Mouse (Mus musculus) heart, adult 2 months (tissue): ENCODE data around the gene Zfp37. TPM values are rescaled to one million over a fixed set of nuclear protein-coding genes. Genes with fewer than 3 reads are reported as not detected.

ENCODE experiments used
- DNase-seq, 2 experiments: peaks; one replicate each; pipeline ENCODE4 v3.0.0; 2021
- H3K27ac ChIP-seq: fragments of 200-600 bp; 2 replicates; pipeline ENCODE4 v1.8.1; 2022
- H3K27me3 ChIP-seq: fragments of 200-500 bp; 2 replicates; pipeline ENCODE4 v1.6.1; 2012; ENCODE audit warnings: mild to moderate bottlenecking, low read length, inconsistent platforms, mixed read lengths; ENCODE audit not compliant: control insufficient read depth, insufficient read depth
- H3K36me3 ChIP-seq: fragments of 200-500 bp; 2 replicates; pipeline ENCODE4 v1.6.1; 2012; ENCODE audit warnings: low read length, inconsistent platforms; ENCODE audit not compliant: control insufficient read depth, insufficient read depth
- H3K4me1 ChIP-seq: fragments of 200-500 bp; 2 replicates; pipeline ENCODE4 v1.6.1; 2011; ENCODE audit warnings: low read length; ENCODE audit not compliant: control insufficient read depth, insufficient read depth
- H3K4me3 ChIP-seq: fragments of 200-600 bp; 2 replicates; pipeline ENCODE4 v1.8.1; 2022
- H3K79me2 ChIP-seq: fragments of 200-500 bp; replicated peaks from 2 replicates; pipeline ENCODE4 v1.6.1; 2012; ENCODE audit warnings: mild to moderate bottlenecking, inconsistent platforms, low read length, moderate library complexity, mixed read lengths; ENCODE audit not compliant: control insufficient read depth, insufficient read depth
- H3K9ac ChIP-seq: fragments of 200-500 bp; 2 replicates; pipeline ENCODE4 v1.6.1; 2012; ENCODE audit warnings: low read depth, mild to moderate bottlenecking, control low read depth, inconsistent platforms, low read length, mixed read lengths
- CTCF ChIP-seq: fragments of 200-600 bp; IDR thresholded peaks from 2 replicates; pipeline ENCODE4 v1.8.1; 2022; ENCODE audit warnings: antibody characterized with exemption, mild to moderate bottlenecking, moderate library complexity
- EP300 ChIP-seq: fragments of 200-500 bp; IDR thresholded peaks from 2 replicates; pipeline ENCODE4 v1.6.1; 2011; ENCODE audit warnings: low read depth, low read length, control low read depth; ENCODE audit not compliant: insufficient read depth
- POLR2A ChIP-seq: fragments of 200-500 bp; IDR thresholded peaks from 2 replicates; pipeline ENCODE4 v1.6.1; 2011; ENCODE audit warnings: mild to moderate bottlenecking, low read depth, low read length, control low read depth; ENCODE audit not compliant: insufficient read depth
- WGBS: fragments of 180-500 bp; shearing (Covaris S2); methylation state at CpG from one replicate; pipeline ENCODE4 v1.1.7; 2018; 5-methylcytosine and 5-hydroxymethylcytosine counted together
- intact Hi-C: fragments of 180-260 bp; cut with DNase I; formaldehyde crosslinking; loops from one replicate; pipeline ENCODE4 v1.15.1; 2025
- polyA plus RNA-seq: library from polyadenylated mRNA; depleted of rRNA; stranded (reverse); fragments of >200 nt; gene quantifications from 2 replicates; pipeline ENCODE4 v1.2.3, GENCODE M21; 2012; rRNA removed
- total RNA-seq, 2 experiments: library from RNA; stranded (reverse); gene quantifications; 2 replicates each; pipeline ENCODE4 v1.2.3; 2021

Zfp37 gene
- total and polyA plus RNA-seq, 3 experiments: 0.25 to 2.0 (median 1.5) TPM

GRCm38 (mm10) chr4:62158401-62158800 is 72.4 kb downstream of the Zfp37 start:
- H3K4me3 ChIP-seq: no peak overlapping the region
- intact Hi-C loops: loop anchor here (5.0 kb wide), 1 partner anchor 71 kb away; the partner anchor contains the start of gene Mup3
- H3K36me3 ChIP-seq: no peaks in the 10 kb centered on the region
- no peak overlapping the region for H3K9ac ChIP-seq
- no peaks in the 10 kb centered on the region for H3K79me2 ChIP-seq
- H3K4me1 ChIP-seq: no peaks in the 10 kb centered on the region
- H3K27me3 ChIP-seq: no peaks in the 10 kb centered on the region
- H3K27ac ChIP-seq: no peak overlapping the region
- no peak for TF ChIP-seq CTCF
- TF ChIP-seq POLR2A: no peak
- TF ChIP-seq EP300: no peak
- DNase-seq: no peak
- WGBS: 53% methylated on average over 1 of the region's 1 CpGs

GRCm38 (mm10) chr4:62150811-62151210 is 80.0 kb downstream of the Zfp37 start, which contains the start of gene Mup21:
Gene Mup21, minus strand, starts transcription at chr4:62150863.
- H3K4me3 ChIP-seq: no peak within 1 kb of the TSS
- intact Hi-C loops: no loop called here
- H3K27ac ChIP-seq: no peak within 1 kb of the TSS
- no peaks in the 10 kb centered on the region for H3K36me3 ChIP-seq
- no peak within 1 kb of the TSS for H3K9ac ChIP-seq
- H3K4me1 ChIP-seq: no peaks in the 10 kb centered on the region
- WGBS: 56% methylated on average over 2 of the region's 2 CpGs
- H3K79me2 ChIP-seq: no peaks in the 10 kb centered on the region
- DNase-seq: no peak
- no peak for TF ChIP-seq POLR2A
- TF ChIP-seq EP300: no peak
- TF ChIP-seq CTCF: no peak
- H3K27me3 ChIP-seq: no peaks in the 10 kb centered on the region

Other genes starting within 250 kb of the Zfp37 start
- gene Mup20, start 176.9 kb downstream of the Zfp37 start, total RNA-seq: not detected
- gene Mup20, start 176.9 kb downstream of the Zfp37 start, polyA plus RNA-seq: not detected in 2 replicates
- gene Mup3, start 143.7 kb downstream of the Zfp37 start, total RNA-seq: not detected
- 0.50 TPM in 1 of 2 replicates, not detected in the other for gene Mup3, start 143.7 kb downstream of the Zfp37 start, polyA plus RNA-seq
- not detected for gene Mup21, start 80.2 kb downstream of the Zfp37 start, total RNA-seq
- not detected in 2 replicates for gene Mup21, start 80.2 kb downstream of the Zfp37 start, polyA plus RNA-seq
- gene Slc31a2, start 31.5 kb upstream of the Zfp37 start, total RNA-seq: 10 to 100 TPM; 19.9 to 22.9 TPM
- gene Slc31a2, start 31.5 kb upstream of the Zfp37 start, polyA plus RNA-seq: 19.1 and 27.8 TPM in 2 replicates
- 10 to 100 TPM; 16.6 to 19.6 TPM for gene Fkbp15, start 129.5 kb upstream of the Zfp37 start, total RNA-seq
- gene Fkbp15, start 129.5 kb upstream of the Zfp37 start, polyA plus RNA-seq: 14.7 and 19.4 TPM in 2 replicates
- gene Slc31a1, start 129.7 kb upstream of the Zfp37 start, total RNA-seq: 10 to 100 TPM; 17.4 to 19.1 TPM
- 14.8 and 25.5 TPM in 2 replicates for gene Slc31a1, start 129.7 kb upstream of the Zfp37 start, polyA plus RNA-seq
- 10 to 100 TPM; 44.6 to 47.7 TPM for gene Cdc26, start 177.6 kb upstream of the Zfp37 start, total RNA-seq
- 23.8 and 49.8 TPM in 2 replicates for gene Cdc26, start 177.6 kb upstream of the Zfp37 start, polyA plus RNA-seq
- gene Prpf4, start 177.8 kb upstream of the Zfp37 start, total RNA-seq: 1 to 10 TPM; 9.9 TPM
- gene Prpf4, start 177.8 kb upstream of the Zfp37 start, polyA plus RNA-seq: 7.4 and 11.3 TPM in 2 replicates
- gene Rnf183, start 204.2 kb upstream of the Zfp37 start, total RNA-seq: not detected
- gene Rnf183, start 204.2 kb upstream of the Zfp37 start, polyA plus RNA-seq: not detected in 2 replicates
- gene Wdr31, start 239.8 kb upstream of the Zfp37 start, total RNA-seq: under 1 TPM; 0.20 to 0.57 TPM
- gene Wdr31, start 239.8 kb upstream of the Zfp37 start, polyA plus RNA-seq: 0.35 and 0.50 TPM in 2 replicates
- gene Bspry, start 249.0 kb upstream of the Zfp37 start, total RNA-seq: under 1 TPM; 0.09 to 0.13 TPM
- 0.41 and 1.2 TPM in 2 replicates for gene Bspry, start 249.0 kb upstream of the Zfp37 start, polyA plus RNA-seq